Mouse (Mus musculus) spleen, postnatal 10 days (tissue): ENCODE results near the gene Nhsl1.

Source experiments
- DNase-seq, 2 experiments: peaks; one replicate each; pipeline ENCODE4 v3.0.0; 2021 to 2022; ENCODE audit warnings: low spot score in 2 of 2

Gene Nhsl1

DNA sequence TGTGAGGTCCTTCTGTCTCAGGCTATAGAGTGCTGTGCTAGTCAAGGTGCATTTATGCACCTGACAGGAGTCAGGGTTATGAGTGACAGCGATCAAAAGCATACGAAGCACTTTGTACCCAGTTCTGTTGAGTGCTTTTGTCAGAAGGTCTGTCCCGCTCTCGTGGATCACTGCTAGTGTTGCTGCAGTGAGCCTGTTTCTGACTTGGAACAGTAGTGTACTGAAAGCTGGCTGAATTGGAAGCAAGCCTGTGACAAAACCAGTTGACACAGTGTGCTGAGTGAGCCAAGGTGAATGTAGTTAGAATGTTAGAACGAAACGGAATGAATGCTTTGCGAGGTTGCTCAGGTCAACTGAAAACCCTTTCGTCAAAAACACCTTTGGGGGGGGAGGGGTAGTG is 82.2 kb downstream of the Nhsl1 start:
- no peak for DNase-seq

GRCm38 (mm10) chr10:18403992-18404391 is 85.2 kb downstream of the Nhsl1 start:
- DNase-seq = no peak

DNA sequence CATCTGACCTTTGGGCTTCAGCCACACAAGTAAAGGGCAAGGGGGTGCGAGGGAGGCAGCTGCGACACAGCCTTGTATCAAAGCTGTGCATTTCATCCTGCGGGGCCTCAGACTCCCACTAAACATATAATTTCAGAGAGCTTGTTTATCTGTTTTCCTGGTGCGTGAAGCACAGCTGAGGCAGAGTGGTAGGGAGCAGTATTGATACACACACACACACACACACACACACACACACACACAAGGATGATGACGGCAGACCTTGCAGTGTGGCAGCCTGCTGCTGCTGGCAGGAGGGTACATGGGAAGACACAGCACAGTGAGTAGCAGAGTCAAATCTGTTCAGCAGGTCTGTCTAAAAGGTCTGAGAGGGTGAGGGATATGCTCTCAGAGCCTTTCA is 85.9 kb downstream of the Nhsl1 start:
- no peak for DNase-seq

DNA sequence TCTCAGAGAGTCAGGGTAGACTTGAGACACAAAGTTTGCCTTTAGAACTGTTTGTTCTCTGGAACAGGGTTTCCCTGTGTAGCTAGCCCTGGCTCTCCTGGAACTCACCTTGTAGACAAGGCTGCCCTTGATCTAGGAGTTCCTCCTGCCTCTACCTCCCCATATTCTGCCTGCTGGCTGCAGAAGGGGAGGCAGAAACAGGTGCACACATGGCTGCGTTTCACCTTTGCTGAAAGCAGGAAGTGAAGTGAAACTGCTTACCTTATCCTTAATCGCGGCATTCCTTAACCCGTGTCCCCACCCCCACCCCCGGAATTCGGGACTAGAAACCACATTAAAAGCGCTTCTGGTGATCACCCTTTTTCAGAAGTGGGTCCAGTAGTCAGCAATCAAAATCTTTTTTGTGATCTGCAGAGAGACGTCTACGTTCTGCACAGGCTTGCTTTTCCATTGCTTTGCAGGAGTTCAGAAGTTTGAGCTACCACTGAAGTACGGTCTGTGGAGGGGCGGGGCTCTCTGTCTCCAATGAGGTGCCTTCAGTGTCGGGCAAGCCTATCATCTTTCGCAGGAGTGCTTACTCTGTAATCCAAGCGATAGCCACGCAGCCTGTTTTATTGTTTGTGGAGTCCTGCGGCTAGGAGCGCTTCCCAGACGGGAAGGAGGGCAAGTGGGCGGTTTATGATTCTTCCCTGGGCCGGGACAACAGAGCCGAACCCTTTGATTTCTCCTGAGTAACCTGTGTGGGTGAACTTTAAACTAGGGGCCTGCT is 88.5 kb downstream of the Nhsl1 start:
- DNase-seq = peak in 1 of 2 experiments; percentile 49

- DNase-seq = no peak
These were observed 89.3 kb downstream of the Nhsl1 start for GRCm38 (mm10) chr10:18408128-18408527.

DNA sequence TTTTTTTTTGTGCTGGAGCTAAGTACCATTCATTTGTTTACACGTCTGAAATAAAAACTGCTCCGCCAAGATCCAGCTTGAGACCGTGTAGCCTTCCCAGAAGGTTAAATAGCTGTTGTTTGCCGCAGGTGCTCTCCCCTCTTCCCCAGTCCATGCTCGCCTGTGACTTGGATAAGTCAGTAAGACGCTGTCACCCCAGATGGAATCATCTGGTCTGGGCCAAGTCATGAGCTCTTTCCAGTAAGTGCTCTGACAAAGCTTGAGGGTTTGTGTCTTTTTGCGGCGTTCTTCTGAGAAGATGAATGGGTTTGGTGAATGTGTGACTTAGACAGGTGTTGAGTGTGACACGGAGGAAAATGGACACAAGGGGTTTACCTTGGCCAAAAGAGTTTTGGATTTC is 89.8 kb downstream of the Nhsl1 start:
- DNase-seq = no peak

DNA sequence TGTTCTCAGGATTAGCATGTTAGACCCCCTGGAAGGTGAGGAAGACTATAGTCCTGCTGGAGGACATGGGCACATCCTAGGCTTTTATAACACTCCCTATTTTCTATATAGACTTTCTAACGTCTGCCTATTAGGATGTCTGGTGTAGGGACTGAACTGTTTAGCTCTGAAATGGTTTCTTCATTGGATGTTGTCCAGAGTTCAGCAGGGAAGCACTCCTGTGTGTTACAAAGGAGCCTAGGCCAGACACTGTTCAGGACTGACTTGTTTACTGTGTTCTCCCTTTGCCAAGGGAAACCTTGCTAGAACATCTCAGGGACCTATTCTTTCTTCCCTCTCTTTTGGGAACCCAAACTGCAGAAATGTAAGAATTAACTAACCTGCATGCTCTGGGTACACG is 90.3 kb downstream of the Nhsl1 start:
- no peak for DNase-seq

- no peak for DNase-seq
These were observed 92.5 kb downstream of the Nhsl1 start for GRCm38 (mm10) chr10:18411266-18411665.

DNA sequence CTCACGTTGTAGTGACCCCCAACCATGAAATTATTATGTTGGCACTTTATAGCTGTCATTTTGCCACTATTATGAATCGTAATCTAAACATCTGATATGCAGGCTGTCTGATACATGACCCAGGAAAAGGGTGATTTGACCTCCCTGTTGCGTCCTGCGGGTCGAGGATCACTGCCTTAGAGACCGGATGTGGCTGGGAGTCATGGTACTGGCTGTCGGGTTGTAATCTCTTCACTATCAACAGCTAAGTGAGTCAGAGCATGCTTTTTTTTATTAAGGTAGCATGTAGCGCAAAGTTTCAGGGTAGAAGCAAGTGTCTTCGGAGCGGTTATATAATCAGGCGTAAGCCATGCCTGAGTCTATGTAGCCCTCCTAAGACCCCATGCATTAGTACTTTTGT is 97.2 kb downstream of the Nhsl1 start:
- DNase-seq = no peak

GRCm38 (mm10) chr10:18418160-18418559 is 99.4 kb downstream of the Nhsl1 start:
- DNase-seq = no peak

DNA sequence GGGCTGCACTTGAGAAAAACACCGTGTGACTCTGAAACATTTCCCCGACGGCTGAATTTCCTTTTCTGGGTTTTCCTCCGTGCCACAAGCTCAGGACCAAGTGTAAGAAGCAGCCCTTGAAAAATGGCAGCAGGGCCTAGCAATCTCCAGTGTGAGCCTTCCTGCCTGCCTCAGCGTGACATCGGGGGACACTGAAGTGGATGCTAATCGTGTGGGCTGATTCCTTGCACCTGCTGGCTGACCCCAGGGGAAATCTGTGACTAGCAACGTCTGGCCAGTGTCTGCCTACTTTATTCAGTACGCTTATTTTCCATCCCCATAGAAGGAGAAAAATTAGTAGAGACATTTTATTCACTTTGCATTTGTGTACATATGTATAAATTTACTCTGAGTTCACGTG is 100.7 kb downstream of the Nhsl1 start:
- no peak for DNase-seq

- no peak for DNase-seq
These were observed 101.6 kb downstream of the Nhsl1 start for GRCm38 (mm10) chr10:18420259-18421000.

DNA sequence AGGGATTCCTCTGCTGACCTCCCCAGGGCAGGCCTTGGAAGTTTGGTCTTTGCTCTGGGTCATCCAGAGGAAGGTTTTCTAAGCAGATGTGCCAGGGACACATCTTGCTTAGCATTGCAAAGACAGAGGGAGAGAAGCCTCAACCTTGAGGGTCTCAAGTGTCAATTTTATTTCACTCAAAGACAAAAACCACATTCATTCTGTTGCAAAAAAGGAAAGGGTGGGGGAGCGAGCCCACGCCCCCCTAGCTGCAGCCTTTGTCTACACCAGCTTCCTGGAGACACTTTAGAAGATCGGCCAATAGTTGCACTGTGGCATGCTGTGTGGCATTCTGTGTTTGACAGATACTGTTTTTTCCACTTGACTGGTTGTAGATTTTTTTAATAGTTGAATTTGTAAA is 104.2 kb downstream of the Nhsl1 start:
- DNase-seq = no peak

DNA sequence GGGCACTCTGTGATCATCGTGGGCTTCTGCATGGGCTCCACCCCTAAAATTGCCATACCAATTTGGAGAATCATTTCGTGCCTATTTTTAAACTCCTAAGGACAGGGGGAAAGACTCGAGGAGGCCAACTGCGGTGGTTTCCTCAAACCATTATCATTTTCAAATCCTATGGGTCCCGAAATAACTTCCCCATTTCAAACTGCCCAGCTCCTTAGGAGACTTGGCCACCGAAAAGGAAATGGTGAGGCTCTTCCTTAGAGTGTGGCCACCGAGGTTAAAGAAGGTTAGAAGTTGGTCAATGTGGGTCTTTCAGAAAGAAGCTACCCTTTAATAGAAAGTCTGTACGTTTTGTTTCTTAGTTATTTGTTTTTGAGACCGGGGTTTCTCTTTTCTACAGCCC is 104.8 kb downstream of the Nhsl1 start:
- DNase-seq = no peak

GRCm38 (mm10) chr10:18427866-18428265 is 109.1 kb downstream of the Nhsl1 start:
- no peak for DNase-seq

DNA sequence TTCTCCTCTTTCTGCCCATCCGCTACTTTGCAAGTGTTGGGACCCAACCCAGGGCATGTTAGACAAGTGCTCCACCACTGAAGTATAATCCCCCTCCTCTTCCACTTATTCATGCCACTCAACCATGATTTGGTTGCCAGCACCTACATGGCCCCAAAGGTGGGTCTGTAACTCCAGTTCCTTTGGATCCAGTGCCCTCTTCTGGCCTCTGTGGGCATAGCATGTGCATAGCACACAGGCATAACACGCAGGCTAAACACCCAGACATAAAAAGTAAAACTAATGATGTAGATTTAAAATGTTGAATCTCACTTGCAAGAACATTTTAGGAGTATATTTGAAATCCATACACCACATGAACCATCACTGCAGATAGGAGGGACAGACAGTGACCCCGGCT is 110.7 kb downstream of the Nhsl1 start:
- DNase-seq = no peak

DNA sequence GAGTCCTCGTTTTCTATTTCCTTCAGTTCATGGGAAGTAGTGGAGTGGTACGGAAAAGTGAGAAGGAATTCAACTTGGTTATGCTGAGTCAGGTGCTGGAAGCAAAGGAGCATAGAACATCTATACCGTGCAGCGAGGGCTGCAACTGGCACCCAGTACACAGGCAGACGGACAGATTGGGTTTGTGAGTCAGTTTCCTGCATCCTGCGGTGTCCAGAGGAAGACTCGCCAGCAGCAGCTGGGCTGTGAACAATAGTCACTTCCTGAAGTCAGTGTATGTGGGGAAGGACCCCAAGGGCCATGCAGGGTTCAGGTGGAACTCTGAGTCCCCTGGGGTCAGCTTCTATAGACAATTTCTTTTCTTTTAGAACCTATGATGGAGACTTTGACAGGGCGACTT is 111.4 kb downstream of the Nhsl1 start:
- DNase-seq = no peak

- peak in 1 of 2 experiments; percentile 28 for DNase-seq
These were observed 112.2 kb downstream of the Nhsl1 start for GRCm38 (mm10) chr10:18430973-18431372.

- no peak for DNase-seq
These were observed 112.8 kb downstream of the Nhsl1 start for GRCm38 (mm10) chr10:18431546-18431945.

- no peak for DNase-seq
These were observed 116.7 kb downstream of the Nhsl1 start for GRCm38 (mm10) chr10:18435454-18435853.

DNA sequence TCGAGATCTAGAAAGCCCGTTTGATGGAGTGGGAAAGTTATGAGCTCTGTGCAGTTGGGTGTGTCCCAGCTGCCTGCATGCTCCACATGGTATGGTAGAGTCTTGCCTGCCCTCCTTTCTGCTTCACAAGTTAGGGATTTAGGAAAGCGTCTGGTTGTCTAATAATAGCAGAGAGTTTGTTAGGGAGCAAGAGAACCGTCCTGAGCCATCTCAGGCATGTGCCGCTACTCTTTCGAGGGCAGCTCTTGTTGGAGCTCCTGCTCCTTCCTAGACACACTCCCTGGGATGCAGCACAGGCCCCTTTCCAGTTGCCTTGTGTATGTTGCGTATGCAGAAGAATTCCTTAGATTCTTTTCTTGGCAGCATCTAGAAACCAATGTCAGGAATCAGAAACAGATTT is 117.2 kb downstream of the Nhsl1 start:
- DNase-seq = no peak

DNA sequence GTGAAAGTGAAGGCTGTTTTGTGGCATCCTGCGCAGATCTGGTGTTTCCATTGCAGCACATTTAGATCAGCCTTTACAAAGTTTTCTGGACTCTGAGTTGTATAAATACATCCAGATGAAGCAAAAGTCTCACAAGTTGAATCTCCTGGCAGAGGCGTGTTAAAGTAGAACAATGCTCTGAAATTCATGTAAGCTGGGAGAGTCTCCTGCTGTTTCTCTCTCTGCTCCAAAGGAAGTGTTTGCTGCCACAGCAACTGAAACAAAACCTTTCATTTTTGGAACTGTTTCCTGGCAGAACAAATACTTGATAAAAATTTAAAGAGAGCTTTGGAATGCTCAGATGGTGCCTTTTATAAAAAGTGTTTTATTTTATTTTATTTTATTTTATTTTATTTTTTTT is 118.8 kb downstream of the Nhsl1 start:
- no peak for DNase-seq

DNA sequence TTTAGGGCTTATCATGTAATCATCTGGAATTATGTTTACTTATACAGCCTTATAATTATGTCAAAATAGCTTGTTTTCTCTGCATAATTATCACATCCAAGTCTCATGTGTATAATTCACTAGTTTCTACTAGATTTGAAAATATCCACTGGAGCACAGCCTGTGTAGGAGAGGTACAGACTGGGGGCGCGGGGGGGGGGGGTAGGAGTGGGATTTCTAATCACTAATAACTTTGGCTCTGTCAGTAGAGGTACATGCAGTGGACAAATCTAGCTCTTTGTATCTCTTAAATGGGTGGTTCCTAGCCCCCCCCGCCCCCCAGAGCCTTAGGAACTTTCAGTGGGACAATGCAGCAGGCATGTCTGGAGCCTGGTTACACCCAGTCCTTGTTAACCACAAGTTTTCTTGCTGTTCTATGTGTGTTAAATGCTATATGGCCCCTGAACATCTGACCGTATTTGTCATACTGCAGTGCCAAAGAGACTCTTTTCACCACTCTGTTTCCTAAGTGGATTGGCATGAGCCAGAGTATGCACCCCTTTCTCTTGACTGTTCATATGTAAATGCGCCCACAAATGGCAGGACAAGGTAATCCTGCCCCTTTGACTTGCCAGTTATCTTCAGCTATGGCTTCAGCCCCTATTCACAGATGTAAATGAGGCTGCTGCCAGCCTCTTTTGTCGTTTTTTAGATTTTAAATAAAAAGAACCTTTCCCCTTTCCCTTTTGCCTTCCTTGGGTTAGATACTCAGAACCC is 127.0 kb downstream of the Nhsl1 start:
- no peak for DNase-seq
